Mouse (Mus musculus): Measurements from ENCODE around the gene Klf12. TPM values are rescaled to one million over a fixed set of nuclear protein-coding genes. Genes with fewer than 3 reads are reported as not detected.

The Klf12 gene
- polyA plus RNA-seq, 1 experiment from 2014 or later: 39.7 TPM

DNA sequence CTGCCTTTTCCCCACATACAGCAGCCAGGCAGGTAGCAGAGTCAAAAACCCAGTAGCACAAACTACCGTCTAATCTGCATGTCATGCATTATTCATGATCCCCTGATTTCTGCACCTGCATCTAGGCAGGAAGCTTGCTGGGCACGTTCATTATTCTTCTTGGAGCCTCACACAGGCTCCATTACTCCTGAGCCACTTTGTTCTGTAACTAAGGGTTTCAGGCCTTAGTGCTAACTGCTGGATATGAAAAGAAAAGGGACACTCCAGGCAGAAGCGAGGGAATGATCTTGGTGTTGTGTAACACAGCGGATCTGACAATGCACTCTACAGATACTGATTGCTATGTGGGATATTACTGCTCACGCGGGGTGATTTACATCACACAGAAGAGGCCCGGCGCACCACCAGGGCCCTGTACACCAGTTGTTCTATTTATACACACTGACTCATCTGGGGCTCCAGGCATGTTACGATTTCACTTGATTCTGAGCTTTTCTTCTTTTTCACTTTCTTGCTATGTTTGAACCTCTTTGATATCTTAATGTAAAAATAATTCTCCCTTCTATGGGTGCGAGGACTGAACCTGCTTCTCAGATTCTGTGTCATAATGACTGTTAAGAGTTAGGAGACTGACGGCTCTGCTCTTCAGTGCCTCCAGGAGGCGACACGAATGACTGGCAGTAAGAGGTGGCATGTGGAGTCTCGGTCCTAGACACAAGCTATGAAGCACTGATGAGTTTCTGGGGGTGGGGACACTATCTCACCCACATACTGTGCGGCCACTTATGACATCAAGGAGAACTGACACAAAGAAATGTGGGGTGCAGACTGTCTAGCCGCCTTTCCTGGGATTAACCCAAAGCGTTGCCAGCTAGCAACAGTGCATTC, 340.0 kb downstream of the Klf12 start:
- no peaks in the 10 kb centered on the region for H3K36me3 ChIP-seq (ENCODE audit: control insufficient read depth, insufficient read depth, low read length)
- 49% methylated on average over 17 of the region's 17 CpGs for WGBS
- H3K27ac ChIP-seq (ENCODE audit: low read depth, low read length): peak overlapping the region; percentile 78
- no peak overlapping the region for H3K9ac ChIP-seq (ENCODE audit: low read length)
- H3K4me3 ChIP-seq (ENCODE audit: low read depth, low read length): no peak overlapping the region
- peak; percentile 84 for ATAC-seq (replicated peaks; ENCODE audit: low FRiP score)
- no peaks in the 10 kb centered on the region for H3K9me3 ChIP-seq (ENCODE audit: control insufficient read depth, low read length)
- DNase-seq (ENCODE audit: low spot score): peak; percentile 64
- no peaks in the 10 kb centered on the region for H3K27me3 ChIP-seq (ENCODE audit: control insufficient read depth, insufficient read depth, low read length)
- no peak overlapping the region for H3K4me2 ChIP-seq (ENCODE audit: low read depth, low read length, severe bottlenecking)
- H3K4me1 ChIP-seq (replicated peaks; ENCODE audit: control insufficient read depth, insufficient read depth, low read length): peaks cover 16% of the 10 kb centered on the region

GRCm38 (mm10) chr14:99943156-99943555, 341.3 kb downstream of the Klf12 start:
- peaks cover 16% of the 10 kb centered on the region for H3K4me1 ChIP-seq (replicated peaks; ENCODE audit: control insufficient read depth, insufficient read depth, low read length)
- H3K4me3 ChIP-seq (ENCODE audit: low read depth, low read length): no peak overlapping the region
- no peak overlapping the region for H3K9ac ChIP-seq (ENCODE audit: low read length)
- no peaks in the 10 kb centered on the region for H3K27me3 ChIP-seq (ENCODE audit: control insufficient read depth, insufficient read depth, low read length)
- DNase-seq (ENCODE audit: low spot score) (peak; percentile 83), ATAC-seq (replicated peaks; ENCODE audit: low FRiP score) (peak; percentile 82)
- 34% methylated on average over 8 of the region's 8 CpGs for WGBS
- no peaks in the 10 kb centered on the region for H3K36me3 ChIP-seq (ENCODE audit: control insufficient read depth, insufficient read depth, low read length)
- 0 out of 2 replicates have a peak overlapping the region, but pooled peaks have one; percentile 2 for H3K4me2 ChIP-seq (ENCODE audit: low read depth, low read length, severe bottlenecking)
- no peaks in the 10 kb centered on the region for H3K9me3 ChIP-seq (ENCODE audit: control insufficient read depth, low read length)
- peak overlapping the region; percentile 83 for H3K27ac ChIP-seq (ENCODE audit: low read depth, low read length)

DNA sequence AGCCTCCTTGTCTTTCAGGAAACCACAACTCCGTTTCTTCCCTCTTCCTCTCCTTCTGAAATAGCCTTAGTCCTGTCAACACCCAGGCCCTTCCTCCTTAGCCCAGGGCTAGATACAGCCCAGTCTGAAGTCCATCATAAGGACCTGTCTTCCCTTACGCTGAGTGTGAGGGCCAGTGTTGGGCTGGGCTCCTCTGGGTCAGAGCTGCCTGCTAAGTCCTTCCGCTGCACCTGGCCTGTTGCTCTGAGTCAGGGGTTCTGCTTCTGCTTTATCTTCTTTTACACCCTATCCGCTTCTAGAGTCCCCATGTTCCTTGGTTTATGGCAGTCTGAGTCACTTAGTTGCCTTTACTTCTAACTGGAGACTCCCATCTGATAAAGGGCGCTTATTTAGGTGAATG, 351.0 kb downstream of the Klf12 start:
- no peak for ATAC-seq (replicated peaks; ENCODE audit: low FRiP score)

DNA sequence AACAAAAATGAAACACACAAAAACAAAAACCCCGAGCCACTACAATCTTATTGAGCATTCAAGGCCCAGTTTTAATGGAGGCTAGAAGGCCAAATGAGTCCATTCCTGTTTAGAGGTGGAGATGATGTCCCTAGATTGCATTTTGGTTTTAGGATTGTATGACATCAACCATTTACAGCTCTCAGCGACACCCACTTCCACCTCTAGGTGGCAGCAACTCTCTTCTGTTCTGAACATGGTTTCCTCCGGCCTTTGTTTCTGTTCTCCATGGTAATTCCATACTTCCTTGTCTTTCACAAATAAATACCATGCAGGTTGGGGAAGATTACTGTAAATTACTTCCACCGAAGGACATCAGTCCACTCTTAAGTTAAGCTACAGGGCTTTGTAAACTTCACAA, 352.6 kb downstream of the Klf12 start:
- Histone ChIP-seq H3K36me3 (ENCODE audit: control insufficient read depth, insufficient read depth, low read length) (no peaks in the 10 kb centered on the region), H3K4me1 (replicated peaks; ENCODE audit: control insufficient read depth, insufficient read depth, low read length) (no peaks in the 10 kb centered on the region), H3K9me3 (ENCODE audit: control insufficient read depth, low read length) (no peaks in the 10 kb centered on the region), H3K27ac (ENCODE audit: low read depth, low read length) (no peak overlapping the region), H3K27me3 (ENCODE audit: control insufficient read depth, insufficient read depth, low read length) (no peaks in the 10 kb centered on the region), H3K9ac (ENCODE audit: low read length) (no peak overlapping the region), H3K4me3 (ENCODE audit: low read depth, low read length) (no peak overlapping the region), H3K4me2 (ENCODE audit: low read depth, low read length, severe bottlenecking) (no peak overlapping the region)
- ATAC-seq (replicated peaks; ENCODE audit: low FRiP score): peak; percentile 80
- 14% methylated on average over 4 of the region's 4 CpGs for WGBS
- DNase-seq (ENCODE audit: low spot score): peak; percentile 81

More for the DNA sequence above, 351.0 kb downstream of the Klf12 start:
- no peaks in the 10 kb centered on the region for H3K9me3 ChIP-seq (ENCODE audit: control insufficient read depth, low read length)
- no peak overlapping the region for H3K4me2 ChIP-seq (ENCODE audit: low read depth, low read length, severe bottlenecking)
- WGBS: 86% methylated on average over 5 of the region's 5 CpGs
- no peaks in the 10 kb centered on the region for H3K4me1 ChIP-seq (replicated peaks; ENCODE audit: control insufficient read depth, insufficient read depth, low read length)
- no peak overlapping the region for H3K27ac ChIP-seq (ENCODE audit: low read depth, low read length)
- H3K4me3 ChIP-seq (ENCODE audit: low read depth, low read length): no peak overlapping the region
- no peak overlapping the region for H3K9ac ChIP-seq (ENCODE audit: low read length)
- H3K36me3 ChIP-seq (ENCODE audit: control insufficient read depth, insufficient read depth, low read length): no peaks in the 10 kb centered on the region
- no peaks in the 10 kb centered on the region for H3K27me3 ChIP-seq (ENCODE audit: control insufficient read depth, insufficient read depth, low read length)
- DNase-seq (ENCODE audit: low spot score): no peak

GRCm38 (mm10) chr14:99911912-99912311, 372.6 kb downstream of the Klf12 start:
- Histone ChIP-seq H3K4me3 (ENCODE audit: low read depth, low read length) (no peak overlapping the region), H3K4me2 (ENCODE audit: low read depth, low read length, severe bottlenecking) (no peak overlapping the region), H3K9ac (ENCODE audit: low read length) (no peak overlapping the region), H3K27me3 (ENCODE audit: control insufficient read depth, insufficient read depth, low read length) (no peaks in the 10 kb centered on the region), H3K9me3 (ENCODE audit: control insufficient read depth, low read length) (no peaks in the 10 kb centered on the region), H3K27ac (ENCODE audit: low read depth, low read length) (no peak overlapping the region), H3K4me1 (replicated peaks; ENCODE audit: control insufficient read depth, insufficient read depth, low read length) (no peaks in the 10 kb centered on the region), H3K36me3 (ENCODE audit: control insufficient read depth, insufficient read depth, low read length) (no peaks in the 10 kb centered on the region)
- ATAC-seq (replicated peaks; ENCODE audit: low FRiP score) (no peak), DNase-seq (ENCODE audit: low spot score) (no peak)
- 74% methylated on average over 3 of the region's 3 CpGs for WGBS

GRCm38 (mm10) chr14:99910876-99911275, 373.6 kb downstream of the Klf12 start:
- Histone ChIP-seq H3K27ac (ENCODE audit: low read depth, low read length) (no peak overlapping the region), H3K9ac (ENCODE audit: low read length) (no peak overlapping the region), H3K9me3 (ENCODE audit: control insufficient read depth, low read length) (no peaks in the 10 kb centered on the region), H3K36me3 (ENCODE audit: control insufficient read depth, insufficient read depth, low read length) (no peaks in the 10 kb centered on the region), H3K4me3 (ENCODE audit: low read depth, low read length) (no peak overlapping the region), H3K4me2 (ENCODE audit: low read depth, low read length, severe bottlenecking) (no peak overlapping the region), H3K4me1 (replicated peaks; ENCODE audit: control insufficient read depth, insufficient read depth, low read length) (no peaks in the 10 kb centered on the region), H3K27me3 (ENCODE audit: control insufficient read depth, insufficient read depth, low read length) (no peaks in the 10 kb centered on the region)
- 76% methylated on average over 4 of the region's 5 CpGs for WGBS
- ATAC-seq (replicated peaks; ENCODE audit: low FRiP score): no peak
- DNase-seq (ENCODE audit: low spot score): no peak

DNA sequence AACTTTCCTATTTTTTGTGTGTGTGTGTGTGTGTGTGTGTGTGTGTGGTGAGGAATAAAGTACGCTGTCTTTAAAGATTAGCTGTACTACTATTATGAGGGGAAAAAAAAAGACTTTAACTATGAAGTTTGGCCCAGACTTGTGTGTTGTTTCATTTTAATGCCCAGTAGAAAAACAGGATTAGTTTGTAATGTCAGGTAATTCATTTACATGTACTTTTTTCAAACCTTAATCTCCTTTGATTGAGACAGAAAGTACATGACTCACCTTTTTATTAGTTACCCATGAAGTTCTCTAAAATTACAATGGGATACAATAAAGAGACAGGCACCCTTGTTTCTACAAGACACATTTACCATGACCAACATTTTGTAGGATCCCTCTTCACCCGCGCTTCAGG, 383.6 kb downstream of the Klf12 start:
- Histone ChIP-seq H3K27ac (ENCODE audit: low read depth, low read length) (no peak overlapping the region), H3K36me3 (ENCODE audit: control insufficient read depth, insufficient read depth, low read length) (no peaks in the 10 kb centered on the region), H3K9ac (ENCODE audit: low read length) (no peak overlapping the region), H3K4me1 (replicated peaks; ENCODE audit: control insufficient read depth, insufficient read depth, low read length) (no peaks in the 10 kb centered on the region), H3K4me3 (ENCODE audit: low read depth, low read length) (no peak overlapping the region), H3K9me3 (ENCODE audit: control insufficient read depth, low read length) (no peaks in the 10 kb centered on the region), H3K27me3 (ENCODE audit: control insufficient read depth, insufficient read depth, low read length) (no peaks in the 10 kb centered on the region), H3K4me2 (ENCODE audit: low read depth, low read length, severe bottlenecking) (no peak overlapping the region)
- 93% methylated on average over 3 of the region's 3 CpGs for WGBS
- no peak for ATAC-seq (replicated peaks; ENCODE audit: low FRiP score)
- DNase-seq (ENCODE audit: low spot score): no peak

DNA sequence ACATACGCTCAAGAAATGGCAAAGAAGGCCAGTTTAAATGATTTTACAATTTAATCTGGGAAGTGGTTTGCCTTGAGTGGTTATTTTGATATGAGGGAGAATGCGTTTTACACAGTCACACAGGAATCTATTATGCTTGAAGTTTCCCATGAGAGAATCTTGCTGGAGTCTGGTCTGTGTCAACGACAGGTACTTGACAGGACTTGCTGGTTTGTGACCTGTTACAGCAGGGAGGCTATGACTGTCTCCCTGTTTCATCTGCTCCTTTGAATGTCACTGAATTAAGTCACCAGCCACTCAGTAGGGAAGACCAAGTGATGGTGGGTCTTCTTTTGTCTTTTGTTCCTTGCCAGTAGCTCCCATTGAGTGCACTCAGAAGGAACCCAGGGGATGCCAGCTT, 385.6 kb downstream of the Klf12 start:
- Histone ChIP-seq H3K4me3 (ENCODE audit: low read depth, low read length) (no peak overlapping the region), H3K4me1 (replicated peaks; ENCODE audit: control insufficient read depth, insufficient read depth, low read length) (no peaks in the 10 kb centered on the region), H3K4me2 (ENCODE audit: low read depth, low read length, severe bottlenecking) (no peak overlapping the region), H3K27ac (ENCODE audit: low read depth, low read length) (no peak overlapping the region), H3K36me3 (ENCODE audit: control insufficient read depth, insufficient read depth, low read length) (no peaks in the 10 kb centered on the region), H3K9me3 (ENCODE audit: control insufficient read depth, low read length) (no peaks in the 10 kb centered on the region), H3K27me3 (ENCODE audit: control insufficient read depth, insufficient read depth, low read length) (no peaks in the 10 kb centered on the region), H3K9ac (ENCODE audit: low read length) (no peak overlapping the region)
- ATAC-seq (replicated peaks; ENCODE audit: low FRiP score): no peak
- no peak for DNase-seq (ENCODE audit: low spot score)
- 83% methylated on average over 3 of the region's 3 CpGs for WGBS
